Mouse (Mus musculus) lung, embryonic 15.5 days (tissue): ENCODE results near the gene Gm15557. TPM values are rescaled to one million over a fixed set of nuclear protein-coding genes. Genes with fewer than 3 reads are reported as not detected.

Source experiments
- ATAC-seq: fragments of 200-750 bp; cut with Nextera tagmentation; 2 replicates; pipeline ENCODE4 v1.8.0; 2017; ENCODE audit warnings: moderate number of reproducible peaks, borderline replicate concordance; ENCODE audit not compliant: low FRiP score, low TSS enrichment; ENCODE audit errors: extremely low read depth
- H3K27ac ChIP-seq: fragments of 300-500 bp; sonication (generic); 2 replicates; pipeline ENCODE4 v1.5.1; 2015; ENCODE audit warnings: moderate library complexity, mild to moderate bottlenecking, inconsistent platforms
- H3K27me3 ChIP-seq: fragments of 300-500 bp; sonication (generic); 2 replicates; pipeline ENCODE4 v1.6.1; 2015; ENCODE audit warnings: inconsistent platforms
- H3K36me3 ChIP-seq: fragments of 300-500 bp; sonication (generic); 2 replicates; pipeline ENCODE4 v1.6.1; 2015; ENCODE audit warnings: inconsistent platforms
- H3K4me1 ChIP-seq: fragments of 300-500 bp; sonication (generic); 2 replicates; pipeline ENCODE4 v1.6.1; 2015; ENCODE audit warnings: inconsistent platforms
- H3K4me2 ChIP-seq: fragments of 300-500 bp; sonication (generic); 2 replicates; pipeline ENCODE4 v1.6.1; 2015; ENCODE audit warnings: inconsistent platforms, mild to moderate bottlenecking, moderate library complexity
- H3K4me3 ChIP-seq: fragments of 300-500 bp; sonication (generic); 2 replicates; pipeline ENCODE4 v1.5.1; 2015; ENCODE audit warnings: mild to moderate bottlenecking, inconsistent platforms
- H3K9ac ChIP-seq: fragments of 300-500 bp; sonication (generic); 2 replicates; pipeline ENCODE4 v1.6.1; 2015; ENCODE audit warnings: inconsistent platforms
- H3K9me3 ChIP-seq: fragments of 300-500 bp; sonication (generic); 2 replicates; pipeline ENCODE4 v1.6.1; 2016; ENCODE audit warnings: inconsistent platforms
- WGBS: fragments of 180-500 bp; shearing (Covaris S2); methylation state at CpG from one replicate; pipeline ENCODE4 v1.1.7; 2015; 5-methylcytosine and 5-hydroxymethylcytosine counted together
- polyA plus RNA-seq: library from polyadenylated mRNA; unstranded; fragments of >200 nt; fragmentation: Nextera tagmentation; extraction: Ambion mirVana; gene quantifications from 2 replicates; pipeline ENCODE4 v1.2.1, GENCODE M21; 2015

Gm15557 gene
- polyA plus RNA-seq, 1 experiment from 2014 or later = not detected

GRCm38 (mm10) chr2:155956134-155957059 lies 15.9 kb downstream of the Gm15557 start, which contains the start of gene Cep250:
Cep250 (plus strand) TSS chr2:155956458.
- Histone ChIP-seq H3K4me1 (peaks cover 13% of the 10 kb centered on the region), H3K4me3 (peak within 1 kb of the TSS; percentile 95), H3K9me3 (no peaks in the 10 kb centered on the region), H3K27ac (peak within 1 kb of the TSS; percentile 85), H3K9ac (peak within 1 kb of the TSS; percentile 100), H3K36me3 (no peaks in the 10 kb centered on the region), H3K27me3 (0 out of 2 replicates have a peak, but pooled peaks cover 6% of the 10 kb centered on the region), H3K4me2 (peak within 1 kb of the TSS; percentile 62)
- ATAC-seq = peak; percentile 97
- under 1% methylated on average over 58 of the region's 59 CpGs for WGBS

- Histone ChIP-seq H3K4me3 (no peak overlapping the region), H3K9me3 (no peaks in the 10 kb centered on the region)
- WGBS = 68% methylated on average over 5 of the region's 5 CpGs
Observed at GRCm38 (mm10) chr2:155959981-155960380, 19.5 kb downstream of the Gm15557 start.

GRCm38 (mm10) chr2:155961862-155962261 lies 21.3 kb downstream of the Gm15557 start:
- H3K9me3 ChIP-seq = no peaks in the 10 kb centered on the region
- H3K27me3 ChIP-seq = no peaks in the 10 kb centered on the region
- H3K36me3 ChIP-seq = peaks cover 40% of the 10 kb centered on the region
- no peak overlapping the region for H3K4me3 ChIP-seq
- ATAC-seq = no peak
- peaks cover 13% of the 10 kb centered on the region for H3K4me1 ChIP-seq
- WGBS = 81% methylated on average over 10 of the region's 10 CpGs
- H3K27ac ChIP-seq = no peak overlapping the region
- H3K9ac ChIP-seq = no peak overlapping the region
- H3K4me2 ChIP-seq = no peak overlapping the region

More at GRCm38 (mm10) chr2:155959981-155960380, 19.5 kb downstream of the Gm15557 start:
- H3K9ac ChIP-seq = no peak overlapping the region
- no peaks in the 10 kb centered on the region for H3K27me3 ChIP-seq
- H3K36me3 ChIP-seq = peaks cover 27% of the 10 kb centered on the region
- no peak overlapping the region for H3K27ac ChIP-seq
- no peak overlapping the region for H3K4me2 ChIP-seq
- ATAC-seq = no peak
- peaks cover 13% of the 10 kb centered on the region for H3K4me1 ChIP-seq

- ATAC-seq = no peak
- H3K27ac ChIP-seq = no peak overlapping the region
- H3K9ac ChIP-seq = no peak overlapping the region
- peaks cover 49% of the 10 kb centered on the region for H3K36me3 ChIP-seq
- H3K27me3 ChIP-seq = no peaks in the 10 kb centered on the region
- H3K9me3 ChIP-seq = no peaks in the 10 kb centered on the region
- H3K4me2 ChIP-seq = no peak overlapping the region
- WGBS = 34% methylated on average over 1 of the region's 1 CpGs
- H3K4me1 ChIP-seq = peaks cover 4% of the 10 kb centered on the region; the same call in 1 of the 2 replicates
- H3K4me3 ChIP-seq = no peak overlapping the region
Observed at GRCm38 (mm10) chr2:155962991-155963390, 22.5 kb downstream of the Gm15557 start.

GRCm38 (mm10) chr2:155973348-155973747 lies 32.8 kb downstream of the Gm15557 start:
- H3K4me3 ChIP-seq = no peak overlapping the region
- H3K4me2 ChIP-seq = no peak overlapping the region
- peaks cover 85% of the 10 kb centered on the region for H3K36me3 ChIP-seq
- H3K4me1 ChIP-seq = no peaks in the 10 kb centered on the region
- H3K9ac ChIP-seq = no peak overlapping the region
- 86% methylated on average over 6 of the region's 6 CpGs for WGBS
- no peak overlapping the region for H3K27ac ChIP-seq
- no peak for ATAC-seq
- no peaks in the 10 kb centered on the region for H3K27me3 ChIP-seq
- no peaks in the 10 kb centered on the region for H3K9me3 ChIP-seq

GRCm38 (mm10) chr2:155974087-155974731 lies 33.7 kb downstream of the Gm15557 start:
- WGBS = 67% methylated on average over 14 of the region's 14 CpGs
- Histone ChIP-seq H3K36me3 (peaks cover 83% of the 10 kb centered on the region), H3K9me3 (no peaks in the 10 kb centered on the region), H3K9ac (no peak overlapping the region), H3K4me2 (no peak overlapping the region), H3K4me3 (no peak overlapping the region), H3K27me3 (no peaks in the 10 kb centered on the region), H3K4me1 (no peaks in the 10 kb centered on the region), H3K27ac (no peak overlapping the region)
- ATAC-seq = no peak

GRCm38 (mm10) chr2:155979328-155979991 lies 38.9 kb downstream of the Gm15557 start:
- Histone ChIP-seq H3K4me3 (no peak overlapping the region), H3K9me3 (no peaks in the 10 kb centered on the region), H3K4me1 (no peaks in the 10 kb centered on the region), H3K9ac (no peak overlapping the region), H3K4me2 (no peak overlapping the region), H3K27me3 (no peaks in the 10 kb centered on the region), H3K27ac (no peak overlapping the region), H3K36me3 (peaks cover 86% of the 10 kb centered on the region)
- 78% methylated on average over 5 of the region's 5 CpGs for WGBS
- ATAC-seq = no peak

- Histone ChIP-seq H3K4me2 (no peak overlapping the region), H3K9me3 (no peaks in the 10 kb centered on the region), H3K36me3 (peaks cover 94% of the 10 kb centered on the region), H3K4me3 (no peak overlapping the region), H3K9ac (no peak overlapping the region), H3K27ac (no peak overlapping the region), H3K27me3 (no peaks in the 10 kb centered on the region), H3K4me1 (no peaks in the 10 kb centered on the region)
- WGBS = 86% methylated on average over 7 of the region's 7 CpGs
- no peak for ATAC-seq
Observed at GRCm38 (mm10) chr2:155985776-155986175, 45.2 kb downstream of the Gm15557 start.

- no peak for ATAC-seq
- 97% methylated on average over 6 of the region's 6 CpGs for WGBS
- peaks cover 95% of the 10 kb centered on the region for H3K36me3 ChIP-seq
Observed at GRCm38 (mm10) chr2:155987131-155987530, 46.6 kb downstream of the Gm15557 start.

GRCm38 (mm10) chr2:155989085-155989484 lies 48.6 kb downstream of the Gm15557 start:
- H3K9ac ChIP-seq = no peak overlapping the region

More at GRCm38 (mm10) chr2:155987131-155987530, 46.6 kb downstream of the Gm15557 start:
- Histone ChIP-seq H3K27ac (no peak overlapping the region), H3K9me3 (no peaks in the 10 kb centered on the region), H3K27me3 (no peaks in the 10 kb centered on the region), H3K4me3 (no peak overlapping the region), H3K4me1 (no peaks in the 10 kb centered on the region), H3K9ac (no peak overlapping the region), H3K4me2 (no peak overlapping the region)

GRCm38 (mm10) chr2:155991151-155991550 lies 50.6 kb downstream of the Gm15557 start:
- Histone ChIP-seq H3K9me3 (no peaks in the 10 kb centered on the region), H3K4me1 (no peaks in the 10 kb centered on the region), H3K9ac (no peak overlapping the region), H3K27me3 (no peaks in the 10 kb centered on the region), H3K4me3 (no peak overlapping the region), H3K4me2 (no peak overlapping the region), H3K36me3 (peaks cover 96% of the 10 kb centered on the region), H3K27ac (no peak overlapping the region)
- WGBS = 83% methylated on average over 10 of the region's 10 CpGs
- ATAC-seq = no peak

More at GRCm38 (mm10) chr2:155989085-155989484, 48.6 kb downstream of the Gm15557 start:
- H3K36me3 ChIP-seq = peaks cover 98% of the 10 kb centered on the region
- no peak for ATAC-seq
- no peaks in the 10 kb centered on the region for H3K27me3 ChIP-seq
- H3K4me3 ChIP-seq = no peak overlapping the region
- WGBS = 50% methylated on average over 4 of the region's 4 CpGs
- H3K4me2 ChIP-seq = no peak overlapping the region
- no peak overlapping the region for H3K27ac ChIP-seq
- no peaks in the 10 kb centered on the region for H3K4me1 ChIP-seq
- no peaks in the 10 kb centered on the region for H3K9me3 ChIP-seq
